Comparison of ENCODE assay signal across 20 mouse cellular contexts in genomic region chr1:43147474-43147873, GRCm38 (mm10). TPM values are rescaled to one million over a fixed set of nuclear protein-coding genes. Genes with fewer than 3 reads are reported as not detected.
A peak's percentile ranks its signal among the peaks of the same experiment; 100 is the strongest.
DNase-seq lines count a peak whose midpoint lies in the region; ATAC-seq and TF ChIP-seq lines count a peak whose summit lies in the region.
"Had no signal": no experiment of that assay in that cellular context is flagged by ENCODE, and none has a peak within 500 bp of the region (broad histone marks: within the 10 kb centered on the region; RNA-seq: fewer than 3 reads in every experiment).

No protein-coding gene starts in this region.

- no peaks in the 10 kb centered on the region for H3K27me3 ChIP-seq in heart, embryonic 13.5 days (replicated peaks)
- H3K27me3 ChIP-seq in intestine, postnatal 0 days (replicated peaks; ENCODE audit: control insufficient read depth, insufficient read depth, low read length): no peaks in the 10 kb centered on the region
- no peaks in the 10 kb centered on the region for H3K27me3 ChIP-seq in intestine, embryonic 16.5 days (replicated peaks; ENCODE audit: control insufficient read depth, insufficient read depth, low read length)
- no peaks in the 10 kb centered on the region for H3K27me3 ChIP-seq in C2C12 (ENCODE audit: control insufficient read depth, insufficient read depth, insufficient read length)
- H3K27me3 ChIP-seq: embryonic facial prominence, embryonic 13.5 days; forebrain, embryonic 13.5 days; hindbrain, embryonic 13.5 days had no signal

- no peak for TF ChIP-seq CTCF in intestine, postnatal 0 days (IDR thresholded peaks at IDR 0.05; ENCODE audit: low read depth)
- no peak for TF ChIP-seq CTCF in C2C12 (IDR thresholded peaks at IDR 0.05; ENCODE audit: control insufficient read depth, insufficient read depth, insufficient read length)

- H3K4me3 ChIP-seq in heart, embryonic 13.5 days: no peak overlapping the region
- no peak overlapping the region for H3K4me3 ChIP-seq in intestine, postnatal 0 days (ENCODE audit: low read depth, low read length)
- no peak overlapping the region for H3K4me3 ChIP-seq in intestine, embryonic 16.5 days (ENCODE audit: low read length)
- H3K4me3 ChIP-seq in C2C12 (ENCODE audit: insufficient read depth, poor library complexity, severe bottlenecking): no peak overlapping the region
- H3K4me3 ChIP-seq: embryonic facial prominence, embryonic 13.5 days; forebrain, embryonic 13.5 days; gastrocnemius, adult 2 months; hindbrain, embryonic 13.5 days had no signal

- H3ac ChIP-seq in C2C12 (ENCODE audit: control insufficient read depth, insufficient read length, low read depth): no peak overlapping the region

- no peak overlapping the region for H3K9ac ChIP-seq in heart, embryonic 13.5 days
- no peak overlapping the region for H3K9ac ChIP-seq in intestine, postnatal 0 days (ENCODE audit: low read depth, low read length)
- H3K9ac ChIP-seq in intestine, embryonic 16.5 days (ENCODE audit: low read depth, low read length): no peak overlapping the region
- H3K9ac ChIP-seq: embryonic facial prominence, embryonic 13.5 days; forebrain, embryonic 13.5 days; forebrain, postnatal 0 days; hindbrain, embryonic 13.5 days had no signal

- H3K27ac ChIP-seq in heart, embryonic 13.5 days (replicated peaks): peak overlapping the region; percentile 9; the same call in 1 of the 2 replicates
- H3K27ac ChIP-seq in intestine, postnatal 0 days (ENCODE audit: low read depth, low read length): peak overlapping the region; percentile 50; the same call in 1 of the 2 replicates
- no peak overlapping the region for H3K27ac ChIP-seq in intestine, embryonic 16.5 days (ENCODE audit: low read length)
- H3K27ac ChIP-seq: embryonic facial prominence, embryonic 13.5 days; forebrain, embryonic 13.5 days; hindbrain, embryonic 13.5 days had no signal

- 61% methylated on average over 2 of the region's 2 CpGs for WGBS in heart, embryonic 13.5 days
- 37% methylated on average over 2 of the region's 2 CpGs for WGBS in intestine, postnatal 0 days
- WGBS in intestine, embryonic 16.5 days: 63% methylated on average over 2 of the region's 2 CpGs

- H3K4me2 ChIP-seq in heart, embryonic 13.5 days: no peak overlapping the region
- no peak overlapping the region for H3K4me2 ChIP-seq in intestine, postnatal 0 days (replicated peaks; ENCODE audit: low read depth)
- H3K4me2 ChIP-seq in intestine, embryonic 16.5 days (ENCODE audit: low read depth, low read length): no peak overlapping the region
- H3K4me2 ChIP-seq: embryonic facial prominence, embryonic 13.5 days; forebrain, embryonic 13.5 days; hindbrain, embryonic 13.5 days had no signal

- no peaks in the 10 kb centered on the region for H3K9me3 ChIP-seq in heart, embryonic 13.5 days
- H3K9me3 ChIP-seq in intestine, postnatal 0 days (ENCODE audit: control insufficient read depth): no peaks in the 10 kb centered on the region
- no peaks in the 10 kb centered on the region for H3K9me3 ChIP-seq in intestine, embryonic 16.5 days (ENCODE audit: control insufficient read depth, low read length)
- H3K9me3 ChIP-seq: embryonic facial prominence, embryonic 13.5 days; forebrain, embryonic 13.5 days; hindbrain, embryonic 13.5 days had no signal

- ATAC-seq in heart, embryonic 13.5 days (ENCODE audit: extremely low read depth, insufficient number of reproducible peaks, low FRiP score, low TSS enrichment): no peak
- peak; percentile 44 for ATAC-seq in intestine, postnatal 0 days
- ATAC-seq in intestine, embryonic 16.5 days: no peak
- ATAC-seq: forebrain, embryonic 13.5 days; forebrain, postnatal 0 days had no signal

- intact Hi-C loops in heart, postnatal 14 days (cut with DNase I): no loop called here

- DNase-seq in heart, postnatal 14 days: no peak
- peak; percentile 30 for DNase-seq in mesoderm, embryonic 11.5 days (ENCODE audit: low read depth, low spot score)
- no peak for DNase-seq in cerebellum, postnatal 25 days
- DNase-seq in adrenal gland, postnatal 14 days: no peak
- DNase-seq: adrenal gland, postnatal 10 days; cerebellum, adult 11-12 months; cerebellum, adult 9-10 months; cerebellum, postnatal 36 days; forebrain, postnatal 0 days; gastrocnemius, adult 2 months; gastrocnemius, postnatal 25 days; kidney, adult 11 months had no signal

- H3K4me1 ChIP-seq in heart, embryonic 13.5 days: peaks cover 95% of the 10 kb centered on the region
- peaks cover 19% of the 10 kb centered on the region for H3K4me1 ChIP-seq in intestine, postnatal 0 days (replicated peaks; ENCODE audit: control insufficient read depth, insufficient read depth, low read length)
- peaks cover 15% of the 10 kb centered on the region; the same call in 1 of the 2 replicates for H3K4me1 ChIP-seq in intestine, embryonic 16.5 days (ENCODE audit: control insufficient read depth, insufficient read depth, low read length)
- H3K4me1 ChIP-seq: hindbrain, embryonic 13.5 days had no signal

- peaks cover 94% of the 10 kb centered on the region for H3K36me3 ChIP-seq in heart, embryonic 13.5 days
- peaks cover 41% of the 10 kb centered on the region for H3K36me3 ChIP-seq in intestine, postnatal 0 days (ENCODE audit: control insufficient read depth, insufficient read depth)
- H3K36me3 ChIP-seq in intestine, embryonic 16.5 days (ENCODE audit: control insufficient read depth, insufficient read depth, low read length): peaks cover under 1% of the 10 kb centered on the region
- H3K36me3 ChIP-seq in C2C12 (ENCODE audit: control insufficient read depth, insufficient read depth): peaks cover 87% of the 10 kb centered on the region
- H3K36me3 ChIP-seq: embryonic facial prominence, embryonic 13.5 days had no signal

- H3K79me2 ChIP-seq in C2C12 (ENCODE audit: control insufficient read depth, insufficient read depth): peaks cover 93% of the 10 kb centered on the region

- peaks cover 65% of the 10 kb centered on the region for H3K79me3 ChIP-seq in C2C12 (ENCODE audit: low read depth)

TF ChIP-seq in C2C12, 6 proteins besides CTCF, POLR2A, EP300 and RAD21:
- TF ChIP-seq FOSL1 (IDR thresholded peaks at IDR 0.05; ENCODE audit: insufficient read depth, low read length, poor library complexity, severe bottlenecking): peak; percentile 63
- TF ChIP-seq MAX (IDR thresholded peaks at IDR 0.05): no peak
- no peak for TF ChIP-seq MYOG (IDR thresholded peaks at IDR 0.05; ENCODE audit: control insufficient read depth, extremely low read depth, insufficient read length)
- TF ChIP-seq USF1 (IDR thresholded peaks at IDR 0.05; ENCODE audit: low read depth): peak; percentile 24
- TF ChIP-seq MYOD1 (IDR thresholded peaks at IDR 0.05; ENCODE audit: control insufficient read depth, insufficient read length, low read depth): peak; percentile 91
- TF ChIP-seq CEBPB (IDR thresholded peaks at IDR 0.05; ENCODE audit: low read depth): no peak

RNA-seq across cellular contexts. Expression of gene AI597479, which starts 49.0 kb away (rescaled TPM):
- 20.4 and 21.7 TPM in 2 replicates for polyA plus RNA-seq in heart, embryonic 13.5 days (2015; fragmentation: Nextera tagmentation; extraction: Ambion mirVana)
- total RNA-seq in heart, postnatal 14 days (2021): 10 to 100 TPM; 15.3 to 15.4 TPM
- 8.6 TPM in 2 replicates for polyA plus RNA-seq in intestine, postnatal 0 days (2015; fragmentation: Nextera tagmentation; extraction: Ambion mirVana)
- polyA plus RNA-seq in intestine, embryonic 16.5 days (2015; fragmentation: Nextera tagmentation; extraction: Ambion mirVana): 22.3 and 23.6 TPM in 2 replicates
- 6.6 TPM for polyA plus RNA-seq in C2C12 (2012; fragmentation: generic; extraction: Trizol)
- 14.6 and 16.6 TPM in 2 replicates for total RNA-seq in adrenal gland, postnatal 14 days (2021)

RNA-seq across cellular contexts. Expression of gene Tgfbrap1, which starts 49.0 kb away (rescaled TPM):
- 6.2 and 7.0 TPM in 2 replicates for polyA plus RNA-seq in heart, embryonic 13.5 days (2015; fragmentation: Nextera tagmentation; extraction: Ambion mirVana)
- total RNA-seq in heart, postnatal 14 days (2021): 10 to 100 TPM; 13.9 to 15.7 TPM
- 6.1 and 6.8 TPM in 2 replicates for polyA plus RNA-seq in intestine, postnatal 0 days (2015; fragmentation: Nextera tagmentation; extraction: Ambion mirVana)
- 8.6 and 9.8 TPM in 2 replicates for polyA plus RNA-seq in intestine, embryonic 16.5 days (2015; fragmentation: Nextera tagmentation; extraction: Ambion mirVana)
- polyA plus RNA-seq in C2C12 (2012; fragmentation: generic; extraction: Trizol): 9.5 TPM
- total RNA-seq in adrenal gland, postnatal 14 days (2021): 25.1 and 25.8 TPM in 2 replicates

RNA-seq across cellular contexts. Expression of gene Fhl2, which starts 49.3 kb away (rescaled TPM):
- polyA plus RNA-seq in heart, embryonic 13.5 days (2015; fragmentation: Nextera tagmentation; extraction: Ambion mirVana): 228 and 259 TPM in 2 replicates
- total RNA-seq in heart, postnatal 14 days (2021): 1,000 to 10,000 TPM; 1,735 to 2,031 TPM
- 55.3 and 57.8 TPM in 2 replicates for polyA plus RNA-seq in intestine, postnatal 0 days (2015; fragmentation: Nextera tagmentation; extraction: Ambion mirVana)
- polyA plus RNA-seq in intestine, embryonic 16.5 days (2015; fragmentation: Nextera tagmentation; extraction: Ambion mirVana): 51.2 and 58.4 TPM in 2 replicates
- 135 TPM for polyA plus RNA-seq in C2C12 (2012; fragmentation: generic; extraction: Trizol)
- 18.5 and 18.6 TPM in 2 replicates for total RNA-seq in adrenal gland, postnatal 14 days (2021)
- total RNA-seq: hematopoietic stem cell, adult 5-6 weeks had no signal
